8 mouse cellular contexts compared by ENCODE assay signal in genomic region chr14:34080321-34080997, GRCm38 (mm10). TPM values are rescaled to one million over a fixed set of nuclear protein-coding genes. Genes with fewer than 3 reads are reported as not detected.
DNase-seq lines count a peak whose midpoint lies in the region; ATAC-seq lines count a peak whose summit lies in the region.

No protein-coding gene starts in this region.

- no peak overlapping the region for H3K4me3 ChIP-seq in hindbrain, embryonic 14.5 days (replicated peaks; ENCODE audit: low read length)

- no peaks in the 10 kb centered on the region for H3K36me3 ChIP-seq in hindbrain, embryonic 14.5 days (replicated peaks; ENCODE audit: control insufficient read depth, insufficient read depth)

- WGBS in hindbrain, embryonic 14.5 days, result 12% methylated on average over 11 of the region's 11 CpGs

- H3K9me3 ChIP-seq in hindbrain, embryonic 14.5 days (ENCODE audit: control insufficient read depth, low read length), result no peaks in the 10 kb centered on the region

- H3K27me3 ChIP-seq in hindbrain, embryonic 14.5 days (ENCODE audit: control insufficient read depth, insufficient read depth, low read length), result no peaks in the 10 kb centered on the region

- peak; percentile 89 for DNase-seq in ZHBTc4 (ENCODE audit: low read depth, low spot score)
- peak; percentile 87 to 90 for DNase-seq in cerebellum, postnatal 10 days
- DNase-seq in frontal cortex, postnatal 14 days (ENCODE audit: low spot score in 2 of 2), result peak; percentile 21 to 66
- DNase-seq in hindbrain, embryonic 14.5 days (ENCODE audit: low spot score), result peak; percentile 92
- peak; percentile 59 to 73 for DNase-seq in layer of hippocampus, postnatal 14 days (ENCODE audit: low spot score in 2 of 2)
- DNase-seq in lung, postnatal 25 days (ENCODE audit: low spot score), result peak; percentile 57
- peak; percentile 59 for DNase-seq in right cerebral cortex, adult 18-20 months
- peak; percentile 47 to 76 for DNase-seq in urinary bladder, postnatal 4 days (ENCODE audit: low spot score in 2 of 2)

- no peak overlapping the region for H3K4me2 ChIP-seq in hindbrain, embryonic 14.5 days (replicated peaks)

- H3K27ac ChIP-seq in hindbrain, embryonic 14.5 days, result no peak overlapping the region

- no peaks in the 10 kb centered on the region for H3K4me1 ChIP-seq in hindbrain, embryonic 14.5 days (replicated peaks; ENCODE audit: control insufficient read depth, insufficient read depth, low read length)

- ATAC-seq in hindbrain, embryonic 14.5 days (ENCODE audit: low FRiP score), result peak; percentile 82; the same call in 1 of the 2 replicates

- no peak overlapping the region for H3K9ac ChIP-seq in hindbrain, embryonic 14.5 days

RNA-seq across cellular contexts. Expression of gene Anxa8, which starts 5.3 kb away (rescaled TPM):
- 0.16 TPM in 1 of 2 replicates, not detected in the other for polyA plus RNA-seq in hindbrain, embryonic 14.5 days (2014; fragmentation: Nextera tagmentation; extraction: Ambion mirVana)
- under 1 TPM; 0.41 to 0.58 TPM for total RNA-seq in layer of hippocampus, postnatal 14 days (2021)

RNA-seq across cellular contexts. Expression of gene A630023A22Rik, which starts 22.1 kb away (rescaled TPM):
- polyA plus RNA-seq in hindbrain, embryonic 14.5 days (2014; fragmentation: Nextera tagmentation; extraction: Ambion mirVana), result not detected in 2 replicates
- not detected for total RNA-seq in layer of hippocampus, postnatal 14 days (2021)

RNA-seq across cellular contexts. Expression of gene Antxrl, which starts 28.0 kb away (rescaled TPM):
- not detected in 2 replicates for polyA plus RNA-seq in hindbrain, embryonic 14.5 days (2014; fragmentation: Nextera tagmentation; extraction: Ambion mirVana)
- total RNA-seq in layer of hippocampus, postnatal 14 days (2021), result not detected
